Mouse (Mus musculus) heart, postnatal 25 days (tissue): ENCODE results near the gene Bmp6. TPM values are rescaled to one million over a fixed set of nuclear protein-coding genes. Genes with fewer than 3 reads are reported as not detected.

Experiments
- DNase-seq: peaks from one replicate; pipeline ENCODE4 v3.0.0; 2022; ENCODE audit warnings: low spot score
- intact Hi-C: fragments of 180-260 bp; cut with DNase I; formaldehyde crosslinking; loops from one replicate; pipeline ENCODE4 v1.15.1; 2025
- total RNA-seq, 2 experiments: library from RNA; stranded (reverse); gene quantifications; 2 replicates each; pipeline ENCODE4 v1.2.3; 2021

Gene Bmp6
- total RNA-seq, 2 experiments from 2014 or later: 19.6 to 23.8 TPM

- no peak for DNase-seq
- intact Hi-C loops: no loop called here
Measured at GRCm38 (mm10) chr13:38419781-38420180, 74.9 kb downstream of the Bmp6 start.

DNA sequence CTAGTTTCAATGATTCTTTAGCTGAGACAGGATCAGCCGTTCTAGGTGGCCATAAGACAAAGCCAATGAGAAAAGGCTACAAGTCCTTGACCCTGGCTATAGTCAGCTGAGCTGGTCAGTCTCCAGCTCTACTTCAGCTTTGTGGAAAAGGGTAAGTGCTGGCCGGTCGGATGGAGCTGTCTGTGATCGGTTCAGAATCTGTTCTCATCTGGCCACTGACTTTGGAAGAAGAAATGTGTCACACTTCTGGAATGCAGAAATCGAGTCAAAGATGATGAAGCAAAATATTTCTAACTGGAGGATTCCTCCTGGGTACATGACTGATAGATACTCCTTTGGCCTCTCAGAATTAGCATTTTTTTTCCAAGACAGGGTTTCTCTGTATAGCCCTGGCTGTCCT lies 77.6 kb downstream of the Bmp6 start:
- DNase-seq: no peak
- intact Hi-C loops: no loop called here

DNA sequence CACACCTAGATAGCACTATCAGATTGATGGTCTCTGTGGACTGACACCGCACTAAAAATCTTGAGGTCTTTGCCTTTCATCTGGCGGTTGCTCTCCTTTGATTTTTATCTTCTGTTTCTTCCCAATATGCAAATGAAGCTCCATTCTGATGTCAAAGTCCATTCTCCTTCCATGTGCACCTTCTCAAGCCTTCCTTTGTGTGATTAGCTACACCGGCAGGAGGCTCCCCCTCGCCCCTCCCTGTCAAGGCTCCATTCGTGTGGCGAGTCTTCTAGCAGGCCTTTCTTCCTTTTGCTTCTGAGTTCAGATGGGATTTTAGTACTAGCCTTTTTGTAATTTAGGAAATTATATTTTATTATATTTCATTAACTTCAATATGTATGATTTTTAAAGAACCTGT lies 80.4 kb downstream of the Bmp6 start:
- DNase-seq: no peak
- intact Hi-C loops: no loop called here

- intact Hi-C loops: no loop called here
Measured at GRCm38 (mm10) chr13:38429671-38430070, 84.8 kb downstream of the Bmp6 start.

GRCm38 (mm10) chr13:38430075-38430474 lies 85.2 kb downstream of the Bmp6 start:
- intact Hi-C loops: no loop called here
- DNase-seq: no peak

More at GRCm38 (mm10) chr13:38429671-38430070, 84.8 kb downstream of the Bmp6 start:
- no peak for DNase-seq

- DNase-seq: no peak
- intact Hi-C loops: no loop called here
Measured at GRCm38 (mm10) chr13:38434831-38435230, 89.9 kb downstream of the Bmp6 start.

GRCm38 (mm10) chr13:38437930-38438329 lies 93.0 kb downstream of the Bmp6 start:
- DNase-seq: no peak
- intact Hi-C loops: loop anchor here (2.0 kb wide), 1 partner anchor 95 kb away; no protein-coding TSS in a partner anchor

DNA sequence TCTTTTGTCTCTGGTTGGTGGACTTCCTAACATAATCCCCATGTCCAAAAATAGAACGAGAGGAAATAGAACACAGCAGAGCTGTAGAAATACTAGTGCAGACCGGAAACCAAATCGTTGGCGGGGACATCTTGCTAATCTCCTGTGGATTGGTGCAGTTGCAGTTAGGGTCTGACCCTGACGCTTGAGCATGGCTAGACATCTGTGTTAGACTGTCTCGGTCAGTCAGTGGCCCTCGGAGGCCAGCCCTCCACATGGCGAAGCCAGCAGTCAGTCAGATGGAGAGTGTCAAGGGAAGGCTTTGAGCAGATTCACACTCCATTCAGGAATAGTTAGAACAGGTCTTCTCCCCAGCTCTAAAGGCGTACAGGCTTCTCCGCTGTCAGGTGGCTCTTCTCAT lies 95.3 kb downstream of the Bmp6 start:
- no peak for DNase-seq
- intact Hi-C loops: no loop called here

- intact Hi-C loops: no loop called here
Measured at GRCm38 (mm10) chr13:38448516-38449015, 103.7 kb downstream of the Bmp6 start.

GRCm38 (mm10) chr13:38450051-38450971 lies 105.4 kb downstream of the Bmp6 start:
- intact Hi-C loops: no loop called here

More at GRCm38 (mm10) chr13:38448516-38449015, 103.7 kb downstream of the Bmp6 start:
- DNase-seq: no peak

DNA sequence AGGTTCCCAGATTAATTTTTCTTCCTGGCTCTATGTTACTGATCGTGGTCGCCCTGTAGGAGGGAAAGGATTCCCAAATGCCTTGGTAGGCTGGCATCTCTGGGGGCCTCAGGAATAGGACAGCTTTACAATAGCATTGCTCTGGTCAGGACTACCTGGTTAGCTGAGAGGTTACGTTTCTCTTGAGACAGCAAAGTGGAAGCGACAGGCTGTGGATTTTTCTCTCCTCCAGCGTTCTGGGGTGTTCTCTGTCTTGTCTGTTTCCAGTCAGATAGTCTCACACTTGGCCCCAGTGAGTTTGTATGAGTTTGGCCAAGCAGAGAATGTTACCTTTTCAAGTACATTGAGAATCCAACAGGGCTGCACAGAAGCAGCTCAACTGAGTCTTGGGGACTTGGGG lies 106.5 kb downstream of the Bmp6 start:
- DNase-seq: no peak
- intact Hi-C loops: no loop called here

More at GRCm38 (mm10) chr13:38450051-38450971, 105.4 kb downstream of the Bmp6 start:
- DNase-seq: peak; percentile 7

DNA sequence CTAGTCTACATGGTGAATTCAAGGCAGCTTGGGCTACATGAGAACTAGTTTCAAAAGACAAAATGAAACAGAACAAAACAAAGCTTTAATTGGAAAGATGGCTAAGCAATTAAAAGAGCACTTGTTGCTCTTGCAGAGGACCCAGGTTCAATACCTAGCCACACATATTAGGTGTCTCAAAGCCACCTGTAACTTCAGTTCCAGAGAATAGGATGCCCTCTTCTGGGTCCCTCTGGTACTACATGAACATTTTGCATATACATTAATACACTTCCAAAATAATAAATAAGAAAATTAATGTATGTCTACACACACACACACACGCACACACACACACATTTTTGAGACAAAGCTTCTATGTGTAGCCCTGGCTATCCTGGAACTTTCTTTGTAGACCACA lies 118.5 kb downstream of the Bmp6 start:
- intact Hi-C loops: no loop called here
- no peak for DNase-seq

- DNase-seq: no peak
- intact Hi-C loops: no loop called here
Measured at GRCm38 (mm10) chr13:38470882-38471281, 126.0 kb downstream of the Bmp6 start.

DNA sequence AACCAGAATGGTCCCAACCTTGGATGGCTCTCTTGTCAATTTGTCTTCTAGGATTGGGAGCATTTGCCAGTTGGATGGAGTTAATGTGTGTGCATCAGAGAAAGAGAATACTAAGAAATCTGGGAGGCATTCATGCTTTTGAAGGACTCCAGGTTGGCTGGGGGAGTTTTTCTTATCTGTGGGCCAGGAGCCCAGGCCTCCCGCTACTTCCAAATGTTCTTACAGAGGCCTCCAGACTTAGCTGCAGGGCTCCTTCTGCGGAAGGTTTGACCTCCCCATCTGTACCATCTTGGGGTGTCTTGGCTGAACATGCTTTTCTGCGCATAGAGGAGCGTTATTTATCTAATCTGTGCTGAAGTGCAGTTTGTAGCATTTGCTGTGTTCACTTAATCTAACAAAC lies 127.7 kb downstream of the Bmp6 start:
- intact Hi-C loops: no loop called here
- DNase-seq: no peak

GRCm38 (mm10) chr13:38473497-38473896 lies 128.6 kb downstream of the Bmp6 start:
- intact Hi-C loops: no loop called here
- no peak for DNase-seq

GRCm38 (mm10) chr13:38476936-38477335 lies 132.0 kb downstream of the Bmp6 start:
- intact Hi-C loops: no loop called here
- DNase-seq: no peak

DNA sequence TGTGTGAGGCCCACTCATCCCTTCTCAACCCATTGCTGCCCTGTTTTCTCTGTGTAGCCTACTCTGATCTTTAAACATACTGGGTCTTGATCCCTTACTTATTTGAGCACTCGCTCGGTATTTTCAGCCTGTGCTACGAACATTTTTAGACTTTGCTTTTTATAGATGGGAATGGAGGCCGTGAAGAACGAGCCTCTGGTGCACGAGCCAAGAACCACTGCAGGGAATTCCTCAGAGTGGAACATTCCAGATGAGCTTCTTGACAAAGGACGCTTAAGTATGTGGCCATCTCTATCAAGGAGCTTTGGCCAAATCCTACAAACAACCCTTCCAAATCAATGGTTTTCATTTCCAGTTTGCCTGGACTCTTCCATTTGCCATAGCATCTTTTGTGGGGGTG lies 136.1 kb downstream of the Bmp6 start:
- DNase-seq: no peak
- intact Hi-C loops: no loop called here

GRCm38 (mm10) chr13:38484701-38485100 lies 139.8 kb downstream of the Bmp6 start:
- intact Hi-C loops: no loop called here
- no peak for DNase-seq

DNA sequence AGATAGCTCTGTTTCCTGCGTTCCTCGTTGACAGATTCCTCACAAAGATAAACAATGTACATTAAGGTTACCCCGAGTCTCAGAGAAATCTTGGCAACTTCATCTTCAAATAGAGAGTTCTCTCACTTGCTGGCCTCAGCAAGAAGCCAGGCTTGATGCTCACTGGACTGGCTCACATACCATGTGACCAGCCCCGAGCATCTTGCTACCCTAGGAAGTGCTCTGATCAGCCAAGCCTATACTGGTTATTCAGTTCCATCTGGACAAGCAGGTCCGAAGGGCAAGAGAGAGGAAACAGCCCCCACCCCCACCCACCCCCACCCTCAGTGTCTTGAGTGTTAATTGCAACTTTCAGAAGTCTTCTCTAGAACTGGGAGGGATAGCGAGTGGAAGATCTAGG lies 141.9 kb downstream of the Bmp6 start:
- intact Hi-C loops: no loop called here
- DNase-seq: no peak

- no peak for DNase-seq
- intact Hi-C loops: no loop called here
Measured at GRCm38 (mm10) chr13:38496715-38497114, 151.8 kb downstream of the Bmp6 start.

DNA sequence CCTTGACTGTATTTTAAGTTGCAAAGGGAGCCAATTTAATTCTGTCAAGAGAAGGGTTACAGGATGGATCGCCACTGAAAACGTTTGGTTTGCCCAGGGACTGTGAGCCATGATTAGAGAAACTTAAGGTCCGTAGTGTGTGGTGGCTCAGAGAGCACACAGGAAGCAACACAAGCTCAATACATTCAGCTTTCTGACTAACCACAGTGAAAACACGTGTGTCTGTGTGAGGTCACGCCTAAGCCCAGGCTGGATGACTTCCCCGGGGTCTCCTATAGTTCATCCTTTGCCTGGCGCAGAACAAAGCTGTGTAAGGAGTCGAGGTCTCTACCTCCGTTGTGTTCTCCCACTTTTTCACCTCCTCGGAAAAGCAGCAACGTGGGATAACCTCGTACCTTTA lies 156.4 kb downstream of the Bmp6 start:
- intact Hi-C loops: no loop called here
- no peak for DNase-seq
